9 mouse cellular contexts compared by ENCODE assay signal in the genomic region with DNA sequence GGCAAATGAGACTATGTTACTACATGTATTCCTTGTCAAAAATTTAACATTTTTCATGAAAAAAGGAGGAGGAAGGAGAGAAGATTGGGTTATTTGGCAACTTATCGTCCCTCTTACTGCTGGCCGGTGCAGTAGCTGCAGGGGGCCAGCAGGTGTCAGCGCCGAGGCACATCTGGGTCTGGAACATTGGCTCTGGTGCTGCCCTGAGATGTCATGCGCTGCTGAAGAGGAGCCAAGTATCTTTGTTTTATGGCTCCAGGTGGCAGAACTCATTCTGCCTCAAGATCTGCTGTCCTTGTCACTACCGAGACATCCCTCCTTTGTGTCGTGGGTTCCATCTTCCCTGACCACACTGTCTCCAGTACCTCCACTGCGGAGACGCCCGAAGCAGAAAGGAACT. TPM values are rescaled to one million over a fixed set of nuclear protein-coding genes. Genes with fewer than 3 reads are reported as not detected.
A peak's percentile ranks its signal among the peaks of the same experiment; 100 is the strongest.
DNase-seq lines count a peak whose midpoint lies in the region; ATAC-seq and TF ChIP-seq lines count a peak whose summit lies in the region.
"Had no signal": no experiment of that assay in that cellular context is flagged by ENCODE, and none has a peak within 500 bp of the region (broad histone marks: within the 10 kb centered on the region; RNA-seq: fewer than 3 reads in every experiment).

No protein-coding gene starts in this region.

- no peak overlapping the region for H3K4me3 ChIP-seq in ES-Bruce4 (ENCODE audit: low read depth, low read length)
- H3K4me3 ChIP-seq in hindbrain, embryonic 13.5 days: no peak overlapping the region
- H3K4me3 ChIP-seq in liver, embryonic 11.5 days (ENCODE audit: low read depth, low read length): no peak overlapping the region
- no peak overlapping the region for H3K4me3 ChIP-seq in neural tube, embryonic 14.5 days (ENCODE audit: low read depth, low read length)

- 52% methylated on average over 10 of the region's 10 CpGs for WGBS in hindbrain, embryonic 13.5 days
- 44% methylated on average over 10 of the region's 10 CpGs for WGBS in liver, embryonic 11.5 days
- WGBS in neural tube, embryonic 14.5 days: 45% methylated on average over 10 of the region's 10 CpGs

- no peak for TF ChIP-seq EP300 in ES-Bruce4 (IDR thresholded peaks at IDR 0.05; ENCODE audit: insufficient read depth, low read depth, low read length)

- peak; percentile 59 for DNase-seq in layer of hippocampus, adult 11-12 months (ENCODE audit: low spot score)
- DNase-seq in layer of hippocampus, postnatal 14 days (ENCODE audit: low spot score in 2 of 2): no peak
- DNase-seq in embryo, embryonic 10.5 days (ENCODE audit: low spot score): peak; percentile 67
- DNase-seq in liver, embryonic 11.5 days (ENCODE audit: low spot score): no peak
- DNase-seq in yolk sac, embryonic 10.5 days (ENCODE audit: low spot score): peak; percentile 9

- no peak for TF ChIP-seq POLR2A in ES-Bruce4 (IDR thresholded peaks at IDR 0.05; ENCODE audit: insufficient read depth, low read length)

- no peak overlapping the region for H3K9ac ChIP-seq in ES-Bruce4 (ENCODE audit: low read depth, poor library complexity, severe bottlenecking)
- no peak overlapping the region for H3K9ac ChIP-seq in hindbrain, embryonic 13.5 days
- no peak overlapping the region for H3K9ac ChIP-seq in liver, embryonic 11.5 days (ENCODE audit: low read depth, low read length)
- H3K9ac ChIP-seq in neural tube, embryonic 14.5 days (replicated peaks; ENCODE audit: low read depth, low read length): no peak overlapping the region

- no peak overlapping the region for H3K4me2 ChIP-seq in hindbrain, embryonic 13.5 days
- no peak overlapping the region for H3K4me2 ChIP-seq in liver, embryonic 11.5 days
- no peak overlapping the region for H3K4me2 ChIP-seq in neural tube, embryonic 14.5 days (ENCODE audit: low read depth, low read length)

- H3K36me3 ChIP-seq in ES-Bruce4 (ENCODE audit: control insufficient read depth, insufficient read depth, low read length, poor library complexity, severe bottlenecking): no peaks in the 10 kb centered on the region
- no peaks in the 10 kb centered on the region for H3K36me3 ChIP-seq in hindbrain, embryonic 13.5 days
- no peaks in the 10 kb centered on the region for H3K36me3 ChIP-seq in liver, embryonic 11.5 days (ENCODE audit: control insufficient read depth, insufficient read depth, low read length)
- H3K36me3 ChIP-seq in neural tube, embryonic 14.5 days (ENCODE audit: control insufficient read depth, insufficient read depth, low read length): no peaks in the 10 kb centered on the region

- no peak overlapping the region for H3K27ac ChIP-seq in ES-Bruce4 (ENCODE audit: insufficient read depth, low read length)
- H3K27ac ChIP-seq in hindbrain, embryonic 13.5 days: no peak overlapping the region
- no peak overlapping the region for H3K27ac ChIP-seq in liver, embryonic 11.5 days (ENCODE audit: low read depth, low read length)
- no peak overlapping the region for H3K27ac ChIP-seq in neural tube, embryonic 14.5 days (ENCODE audit: low read depth, low read length)

- peak; percentile 65 for ATAC-seq in hindbrain, embryonic 13.5 days (ENCODE audit: low FRiP score)
- ATAC-seq in liver, embryonic 11.5 days (replicated peaks; ENCODE audit: low FRiP score): 0 out of 2 replicates have a peak, but pooled peaks have one; percentile 64
- peak; percentile 49 for ATAC-seq in neural tube, embryonic 14.5 days (ENCODE audit: low read depth)

- H3K27me3 ChIP-seq in ES-Bruce4 (ENCODE audit: control insufficient read depth, insufficient read depth, low read length, poor library complexity, severe bottlenecking): no peaks in the 10 kb centered on the region
- no peaks in the 10 kb centered on the region for H3K27me3 ChIP-seq in hindbrain, embryonic 13.5 days
- H3K27me3 ChIP-seq in liver, embryonic 11.5 days (replicated peaks; ENCODE audit: control insufficient read depth, insufficient read depth, low read length): no peaks in the 10 kb centered on the region
- no peaks in the 10 kb centered on the region for H3K27me3 ChIP-seq in neural tube, embryonic 14.5 days (ENCODE audit: control insufficient read depth, insufficient read depth, low read length)

- no peaks in the 10 kb centered on the region for H3K9me3 ChIP-seq in ES-Bruce4 (replicated peaks; ENCODE audit: control insufficient read depth, insufficient read depth, low read length, poor library complexity, severe bottlenecking)
- H3K9me3 ChIP-seq in hindbrain, embryonic 13.5 days: no peaks in the 10 kb centered on the region
- H3K9me3 ChIP-seq in liver, embryonic 11.5 days (ENCODE audit: control insufficient read depth, low read length): no peaks in the 10 kb centered on the region
- no peaks in the 10 kb centered on the region for H3K9me3 ChIP-seq in neural tube, embryonic 14.5 days (ENCODE audit: control insufficient read depth, low read length)

- H3K4me1 ChIP-seq in ES-Bruce4 (ENCODE audit: control insufficient read depth, insufficient read depth, low read length): no peaks in the 10 kb centered on the region
- H3K4me1 ChIP-seq in hindbrain, embryonic 13.5 days (replicated peaks): no peaks in the 10 kb centered on the region
- H3K4me1 ChIP-seq in liver, embryonic 11.5 days (replicated peaks; ENCODE audit: control insufficient read depth, insufficient read depth, low read length): no peaks in the 10 kb centered on the region
- no peaks in the 10 kb centered on the region for H3K4me1 ChIP-seq in neural tube, embryonic 14.5 days (ENCODE audit: control insufficient read depth, insufficient read depth, low read length)

- peak; percentile 87 for TF ChIP-seq CTCF in ES-Bruce4 (IDR thresholded peaks at IDR 0.05; ENCODE audit: low read depth, low read length)

RNA-seq across cellular contexts. Expression of a gene that starts 12.8 kb away (rescaled TPM):
- total RNA-seq in layer of hippocampus, postnatal 14 days (2021): 100 to 1,000 TPM; 156 to 157 TPM
- 1,350 and 1,473 TPM in 2 replicates for polyA plus RNA-seq in ES-Bruce4 (2011; ENCODE audit: insufficient read depth, insufficient read length, low read depth, missing spikeins)
- 219 and 230 TPM in 2 replicates for polyA plus RNA-seq in hindbrain, embryonic 13.5 days (2015; fragmentation: Nextera tagmentation; extraction: Ambion mirVana)
- 828 and 901 TPM in 2 replicates for polyA plus RNA-seq in liver, embryonic 11.5 days (2014; fragmentation: Nextera tagmentation; extraction: Ambion mirVana)
- 165 and 194 TPM in 2 replicates for polyA plus RNA-seq in neural tube, embryonic 14.5 days (2014; fragmentation: Nextera tagmentation; extraction: Ambion mirVana)

RNA-seq across cellular contexts. Expression of a gene that starts 54.0 kb away (rescaled TPM):
- not detected for total RNA-seq in layer of hippocampus, postnatal 14 days (2021)
- not detected in 2 replicates for polyA plus RNA-seq in ES-Bruce4 (2011; ENCODE audit: insufficient read depth, insufficient read length, low read depth, missing spikeins)
- polyA plus RNA-seq in hindbrain, embryonic 13.5 days (2015; fragmentation: Nextera tagmentation; extraction: Ambion mirVana): not detected in 2 replicates
- not detected in 2 replicates for polyA plus RNA-seq in liver, embryonic 11.5 days (2014; fragmentation: Nextera tagmentation; extraction: Ambion mirVana)
- not detected in 2 replicates for polyA plus RNA-seq in neural tube, embryonic 14.5 days (2014; fragmentation: Nextera tagmentation; extraction: Ambion mirVana)
- total RNA-seq: layer of hippocampus, postnatal 10 days had no signal

RNA-seq across cellular contexts. Expression of a gene that starts 54.1 kb away (rescaled TPM):
- not detected for total RNA-seq in layer of hippocampus, postnatal 14 days (2021)
- not detected in 2 replicates for polyA plus RNA-seq in ES-Bruce4 (2011; ENCODE audit: insufficient read depth, insufficient read length, low read depth, missing spikeins)
- not detected in 2 replicates for polyA plus RNA-seq in hindbrain, embryonic 13.5 days (2015; fragmentation: Nextera tagmentation; extraction: Ambion mirVana)
- polyA plus RNA-seq in liver, embryonic 11.5 days (2014; fragmentation: Nextera tagmentation; extraction: Ambion mirVana): not detected in 2 replicates
- polyA plus RNA-seq in neural tube, embryonic 14.5 days (2014; fragmentation: Nextera tagmentation; extraction: Ambion mirVana): not detected in 2 replicates
- total RNA-seq: layer of hippocampus, postnatal 10 days had no signal

Comparison
In these comparisons a context has a peak if more than half of its experiments do, and no peak if none do; other contexts are left out.
1. DNase-seq: peak in layer of hippocampus, adult 11-12 months (single experiment), embryo, embryonic 10.5 days (single experiment) and yolk sac, embryonic 10.5 days (single experiment); none in layer of hippocampus, postnatal 14 days (0 of 2) and liver, embryonic 11.5 days (single experiment).
2. Peak in every context shown above with its lines, with median percentiles within 50 percentile points of each other: ATAC-seq.